Mouse (Mus musculus) ES-Bruce4 (cell line): ENCODE data around the gene Rsg1. TPM values are rescaled to one million over a fixed set of nuclear protein-coding genes. Genes with fewer than 3 reads are reported as not detected.
A peak's percentile ranks its signal among the peaks of the same experiment; 100 is the strongest.

Source experiments
- H3K27ac ChIP-seq: 2 replicates; pipeline ENCODE4 v1.5.1; 2012; ENCODE audit warnings: low read length, inconsistent platforms; ENCODE audit not compliant: insufficient read depth
- H3K27me3 ChIP-seq: 2 replicates; pipeline ENCODE4 v1.6.1; 2012; ENCODE audit warnings: mild to moderate bottlenecking, low read length, inconsistent platforms; ENCODE audit not compliant: control insufficient read depth, poor library complexity, insufficient read depth, severe bottlenecking
- H3K36me3 ChIP-seq: 2 replicates; pipeline ENCODE4 v1.6.1; 2012; ENCODE audit warnings: inconsistent platforms, mild to moderate bottlenecking, low read length, moderate library complexity; ENCODE audit not compliant: control insufficient read depth, poor library complexity, insufficient read depth, severe bottlenecking
- H3K4me1 ChIP-seq: one replicate; pipeline ENCODE4 v1.8.1; 2011; ENCODE audit warnings: low read length; ENCODE audit not compliant: control insufficient read depth, insufficient read depth
- H3K4me3 ChIP-seq: 2 replicates; pipeline ENCODE4 v1.5.1; 2011; ENCODE audit warnings: low read depth, mild to moderate bottlenecking, low read length
- H3K9ac ChIP-seq: 2 replicates; pipeline ENCODE4 v1.6.1; 2012; ENCODE audit warnings: low read depth, mild to moderate bottlenecking, inconsistent platforms; ENCODE audit not compliant: poor library complexity, severe bottlenecking
- H3K9me3 ChIP-seq: replicated peaks from 2 replicates; pipeline ENCODE4 v1.6.1; 2012; ENCODE audit warnings: mild to moderate bottlenecking, low read length, inconsistent platforms; ENCODE audit not compliant: control insufficient read depth, poor library complexity, insufficient read depth, severe bottlenecking
- CTCF ChIP-seq: IDR thresholded peaks from one replicate; pipeline ENCODE4 v1.8.1; 2011; ENCODE audit warnings: low read depth, low read length
- EP300 ChIP-seq: IDR thresholded peaks from 2 replicates; pipeline ENCODE4 v1.6.1; 2011; ENCODE audit warnings: low read depth, low read length; ENCODE audit not compliant: insufficient read depth
- POLR2A ChIP-seq: IDR thresholded peaks from one replicate; pipeline ENCODE4 v1.8.1; 2011; ENCODE audit warnings: low read length; ENCODE audit not compliant: insufficient read depth
- polyA plus RNA-seq: library from polyadenylated mRNA; stranded (reverse); fragments of >200 nt; gene quantifications from 2 replicates; pipeline ENCODE4 v1.2.4, GENCODE M21; 2011; ENCODE audit warnings: low read depth; ENCODE audit not compliant: missing spikeins, insufficient read depth, insufficient read length

Rsg1 gene
- polyA plus RNA-seq, 1 experiment, result 1.6 TPM

DNA sequence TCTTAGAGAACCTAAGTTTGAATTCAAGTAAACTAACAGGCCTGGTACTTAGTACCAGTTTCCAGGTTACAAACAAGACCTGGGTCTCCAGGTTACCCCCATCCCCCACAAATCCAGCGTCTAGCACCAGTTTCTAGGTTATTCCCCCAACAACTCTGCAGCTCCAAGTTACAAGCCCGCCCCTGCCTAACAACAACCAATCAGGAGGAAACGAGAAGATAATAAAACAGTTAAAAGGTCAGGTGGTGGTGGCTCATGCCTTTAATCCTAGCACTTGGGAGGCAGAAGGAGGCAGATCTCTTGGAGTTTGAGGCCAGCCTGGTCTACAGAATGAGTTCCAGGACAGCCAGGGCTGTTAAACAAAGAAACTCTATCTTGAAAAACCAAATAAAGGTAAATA lies 53.5 kb downstream of the Rsg1 start:
- Histone ChIP-seq H3K9ac (no peak overlapping the region), H3K9me3 (no peaks in the 10 kb centered on the region), H3K36me3 (no peaks in the 10 kb centered on the region), H3K4me3 (no peak overlapping the region), H3K27me3 (no peaks in the 10 kb centered on the region), H3K27ac (no peak overlapping the region), H3K4me1 (peaks cover 10% of the 10 kb centered on the region)
- TF ChIP-seq CTCF (no peak), EP300 (no peak), POLR2A (no peak)

DNA sequence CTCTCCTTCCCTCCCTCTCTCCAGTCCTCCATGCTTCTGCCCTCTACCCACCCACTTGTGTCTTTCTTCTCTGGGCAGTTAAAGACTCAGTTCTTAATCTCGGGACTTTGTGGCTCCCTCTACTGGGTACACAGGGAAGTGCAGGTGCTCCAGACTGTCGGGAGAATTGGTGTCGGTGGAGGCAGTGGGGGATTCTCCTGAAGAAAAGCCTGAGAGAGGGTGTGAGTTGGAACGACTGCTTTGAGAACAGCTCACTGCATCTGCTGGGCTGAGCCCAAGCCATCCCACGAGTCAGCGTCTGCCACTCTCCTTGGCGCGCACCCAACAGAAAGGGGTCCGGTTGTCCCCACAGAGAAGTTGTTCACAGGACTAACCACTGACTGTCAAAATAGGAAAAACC lies 54.1 kb downstream of the Rsg1 start:
- no peak overlapping the region for H3K4me3 ChIP-seq
- H3K36me3 ChIP-seq, result no peaks in the 10 kb centered on the region
- no peak overlapping the region for H3K27ac ChIP-seq
- peaks cover 11% of the 10 kb centered on the region for H3K4me1 ChIP-seq
- no peaks in the 10 kb centered on the region for H3K27me3 ChIP-seq
- no peaks in the 10 kb centered on the region for H3K9me3 ChIP-seq
- peak; percentile 73 for TF ChIP-seq CTCF
- no peak for TF ChIP-seq EP300
- no peak overlapping the region for H3K9ac ChIP-seq

DNA sequence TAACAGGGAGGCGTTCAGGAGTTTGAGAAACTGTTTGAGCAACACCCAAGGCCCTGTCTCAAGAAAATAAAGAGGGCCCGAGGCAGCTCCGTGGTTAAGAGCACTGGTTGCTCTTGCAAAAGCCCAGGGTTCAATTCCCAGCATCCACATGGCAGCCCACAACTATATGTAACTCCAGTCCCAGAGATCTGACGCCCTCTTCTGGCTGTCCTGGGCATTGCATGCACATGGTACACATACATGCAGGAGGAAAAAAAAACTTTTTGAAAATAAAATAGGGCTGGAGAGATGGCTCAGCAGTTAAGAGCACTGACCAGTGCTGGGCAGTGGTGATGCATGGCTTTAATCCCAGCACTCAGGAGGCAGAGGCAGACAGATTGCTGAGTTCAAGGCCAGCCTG lies 54.6 kb downstream of the Rsg1 start:
- Histone ChIP-seq H3K27ac (no peak overlapping the region), H3K4me1 (peaks cover 11% of the 10 kb centered on the region), H3K27me3 (no peaks in the 10 kb centered on the region), H3K4me3 (no peak overlapping the region), H3K9me3 (no peaks in the 10 kb centered on the region), H3K9ac (no peak overlapping the region), H3K36me3 (no peaks in the 10 kb centered on the region)
- TF ChIP-seq CTCF, result peak; percentile 34
- TF ChIP-seq POLR2A, result no peak

DNA sequence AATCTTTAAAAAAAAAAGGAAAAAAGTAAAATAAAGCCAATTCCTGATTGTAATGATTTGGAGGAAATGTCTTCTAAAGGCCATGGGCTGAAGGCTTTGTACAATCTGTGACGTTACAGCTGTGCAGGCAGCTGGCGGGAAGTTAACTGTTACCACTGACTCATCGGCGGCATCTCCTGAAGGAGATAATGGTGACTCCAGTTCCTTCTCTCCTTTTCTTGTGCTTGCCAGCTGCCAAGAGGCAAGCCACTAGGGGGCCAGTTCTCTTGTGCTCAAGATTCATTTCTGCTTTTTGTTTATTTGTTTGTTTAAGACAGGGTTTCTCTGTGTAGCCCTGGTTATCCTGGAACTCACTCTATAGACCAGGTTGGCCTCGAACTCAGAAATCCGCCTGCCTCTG lies 55.3 kb downstream of the Rsg1 start:
- Histone ChIP-seq H3K27ac (no peak overlapping the region), H3K36me3 (no peaks in the 10 kb centered on the region), H3K27me3 (no peaks in the 10 kb centered on the region), H3K9me3 (no peaks in the 10 kb centered on the region), H3K4me3 (no peak overlapping the region), H3K4me1 (peaks cover 11% of the 10 kb centered on the region), H3K9ac (no peak overlapping the region)
- no peak for TF ChIP-seq POLR2A
- no peak for TF ChIP-seq CTCF
- TF ChIP-seq EP300, result no peak

DNA sequence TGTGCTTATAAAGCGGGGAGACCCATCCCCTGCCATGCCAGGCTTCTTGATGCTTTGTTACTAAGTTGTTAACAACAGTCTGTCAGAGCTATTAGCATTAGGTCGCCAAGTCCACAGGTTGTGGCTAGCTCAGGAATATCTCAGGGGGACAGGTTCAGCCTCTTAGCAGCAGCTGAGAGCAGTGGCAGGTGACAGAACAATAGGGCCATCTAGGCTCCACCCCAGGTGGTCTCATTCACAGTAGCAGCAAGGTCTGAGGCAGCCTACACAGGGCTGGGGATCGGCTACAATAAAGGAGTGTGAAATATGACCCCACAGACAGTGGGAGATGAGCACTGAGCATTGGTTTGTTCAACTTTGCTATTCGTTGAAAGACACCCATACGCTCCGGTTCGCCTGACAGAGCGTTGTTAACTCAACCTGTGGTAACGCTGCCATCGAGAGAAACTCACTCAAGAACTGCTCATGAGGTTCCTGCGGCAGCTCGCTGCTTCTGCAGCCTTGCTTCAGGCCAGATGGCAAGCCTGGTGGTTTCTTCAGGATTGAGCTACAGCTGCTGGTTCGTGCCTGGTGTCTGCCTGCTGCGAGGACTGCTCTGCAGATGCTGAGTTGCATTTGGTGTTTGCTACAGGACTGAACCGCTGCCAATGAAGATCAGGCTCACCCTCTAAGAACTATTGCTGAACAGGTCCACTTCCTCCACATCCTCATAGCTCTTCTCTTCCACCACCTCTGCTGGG lies 56.6 kb downstream of the Rsg1 start:
- no peaks in the 10 kb centered on the region for H3K27me3 ChIP-seq
- TF ChIP-seq EP300 (peak; percentile 92), CTCF (no peak)

DNA sequence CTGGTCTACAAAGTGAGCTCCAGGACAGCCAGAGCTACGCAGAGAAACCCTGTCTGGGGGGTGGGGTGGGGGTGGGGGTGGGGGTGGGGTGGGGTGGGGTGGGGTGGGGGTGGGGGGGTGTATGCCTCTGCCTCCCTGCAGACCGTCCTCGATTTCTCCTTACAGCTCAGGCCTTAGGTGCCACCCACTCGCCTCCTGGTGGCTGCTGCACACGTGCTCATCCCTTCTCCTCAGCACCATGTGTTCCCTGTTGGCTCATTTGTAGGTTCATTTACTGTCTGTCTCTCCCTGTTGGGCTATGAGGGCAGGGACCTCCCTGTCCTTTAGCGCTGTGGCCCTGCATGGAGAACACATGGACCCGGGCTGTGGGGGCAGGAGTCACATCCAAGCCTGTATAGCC lies 57.5 kb downstream of the Rsg1 start:
- Histone ChIP-seq H3K9me3 (no peaks in the 10 kb centered on the region), H3K27ac (no peak overlapping the region), H3K9ac (no peak overlapping the region), H3K4me1 (peaks cover 19% of the 10 kb centered on the region), H3K36me3 (no peaks in the 10 kb centered on the region), H3K27me3 (no peaks in the 10 kb centered on the region), H3K4me3 (no peak overlapping the region)
- TF ChIP-seq CTCF (peak; percentile 52), POLR2A (no peak), EP300 (0 out of 2 replicates have a peak, but pooled peaks have one; percentile 37)

More for the DNA sequence above, 56.6 kb downstream of the Rsg1 start:
- no peak overlapping the region for H3K9ac ChIP-seq
- H3K27ac ChIP-seq, result peak overlapping the region; percentile 63
- H3K4me3 ChIP-seq, result no peak overlapping the region
- H3K9me3 ChIP-seq, result no peaks in the 10 kb centered on the region
- no peaks in the 10 kb centered on the region for H3K36me3 ChIP-seq
- H3K4me1 ChIP-seq, result peaks cover 17% of the 10 kb centered on the region
